Mouse (Mus musculus): Measurements from ENCODE around the gene Trim37.

The Trim37 gene

DNA sequence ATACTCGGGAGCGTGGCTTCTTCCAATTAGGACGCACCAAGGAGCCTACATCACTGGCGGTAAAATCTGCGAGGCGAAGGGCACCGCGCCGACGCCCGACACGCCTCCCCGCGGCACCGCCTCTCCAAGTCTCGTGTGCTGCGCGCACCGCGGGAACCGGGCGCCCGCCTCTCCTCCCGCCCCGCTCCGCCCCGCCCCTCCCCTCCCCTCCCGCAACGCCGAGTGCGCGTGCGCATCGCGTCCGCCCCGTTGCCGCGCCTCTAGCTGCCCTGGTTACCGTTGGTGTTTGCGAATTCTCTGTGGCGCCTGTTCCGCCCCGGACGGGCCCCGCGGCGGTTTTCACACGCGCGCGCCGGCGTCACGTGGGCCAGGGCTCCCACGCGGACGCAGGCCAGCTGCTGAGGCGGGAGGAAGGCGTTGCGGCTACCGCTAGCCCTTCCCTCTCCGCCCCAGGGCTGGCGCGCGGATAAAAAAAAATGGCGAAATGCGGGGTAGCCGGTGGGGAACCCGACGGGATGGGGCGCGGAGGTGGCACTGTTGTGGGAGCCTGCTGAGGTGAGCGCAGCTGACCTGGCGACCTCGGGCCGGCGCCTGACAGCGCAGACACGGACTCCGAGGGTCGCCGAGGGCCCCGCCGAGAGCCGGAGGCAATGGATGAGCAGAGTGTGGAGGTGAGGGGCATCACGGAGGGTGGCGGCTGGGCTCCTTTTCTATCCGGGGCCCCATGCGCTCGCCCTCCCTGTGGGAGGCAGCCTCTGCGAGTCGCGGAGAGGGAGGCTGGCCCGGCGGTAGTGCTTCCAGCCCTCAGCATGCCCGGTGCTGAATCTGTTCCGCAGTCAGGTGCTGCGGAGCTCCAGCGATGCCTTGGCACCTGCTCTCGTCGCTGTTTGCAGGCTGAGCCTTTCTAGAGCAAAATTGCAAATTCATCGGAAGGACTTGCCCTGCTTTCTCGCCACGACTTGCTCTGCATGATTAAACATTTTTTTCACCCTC lies at the start of gene Trim37:
Gene Trim37, plus strand, starts transcription at position 254 of the 993 bp plus-strand sequence.
- DNase-seq (ENCODE audit: low spot score in 2 of 2) = peak; percentile 74 to 86

DNA sequence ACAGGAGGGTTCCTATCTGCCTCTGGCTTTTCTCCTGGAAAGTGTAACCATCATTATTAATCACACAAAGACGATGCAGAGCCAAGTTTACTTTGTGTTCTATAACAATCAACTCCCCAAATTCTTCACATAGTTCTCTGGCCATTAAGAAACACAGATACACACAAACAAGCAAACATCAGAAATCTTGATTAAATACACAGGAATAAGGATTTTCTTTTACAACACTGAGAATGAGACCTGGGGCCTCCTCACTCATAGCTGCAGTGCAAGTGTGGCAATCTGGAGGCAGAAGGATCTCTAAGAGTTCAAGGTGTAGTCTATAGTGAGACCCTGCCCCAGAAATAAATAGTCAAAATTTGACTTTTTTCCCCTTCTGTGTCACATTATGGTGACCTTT lies 43.2 kb upstream of the Trim37 start:
- no peak for DNase-seq (ENCODE audit: low spot score in 2 of 2)

DNA sequence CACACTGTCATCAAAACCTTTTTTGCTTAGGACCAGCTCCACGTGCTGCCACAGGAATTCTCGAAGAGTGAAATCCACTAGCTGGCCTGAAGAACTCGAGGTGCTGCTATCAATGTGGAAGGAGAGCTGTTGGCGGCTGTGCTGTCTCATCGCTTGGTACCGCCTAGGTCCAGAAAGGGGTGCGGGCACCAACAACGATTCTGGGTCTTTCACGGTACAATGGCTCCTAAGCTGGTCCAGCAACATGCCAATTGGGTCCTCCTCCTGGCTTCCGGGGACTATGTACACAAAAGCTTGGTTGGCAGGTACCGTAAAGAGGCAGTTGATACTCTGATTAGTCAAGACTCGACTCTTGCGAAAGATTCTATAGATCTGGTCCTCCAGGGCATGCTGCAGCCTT lies 41.4 kb upstream of the Trim37 start:
- DNase-seq (ENCODE audit: low spot score in 2 of 2) = no peak

DNA sequence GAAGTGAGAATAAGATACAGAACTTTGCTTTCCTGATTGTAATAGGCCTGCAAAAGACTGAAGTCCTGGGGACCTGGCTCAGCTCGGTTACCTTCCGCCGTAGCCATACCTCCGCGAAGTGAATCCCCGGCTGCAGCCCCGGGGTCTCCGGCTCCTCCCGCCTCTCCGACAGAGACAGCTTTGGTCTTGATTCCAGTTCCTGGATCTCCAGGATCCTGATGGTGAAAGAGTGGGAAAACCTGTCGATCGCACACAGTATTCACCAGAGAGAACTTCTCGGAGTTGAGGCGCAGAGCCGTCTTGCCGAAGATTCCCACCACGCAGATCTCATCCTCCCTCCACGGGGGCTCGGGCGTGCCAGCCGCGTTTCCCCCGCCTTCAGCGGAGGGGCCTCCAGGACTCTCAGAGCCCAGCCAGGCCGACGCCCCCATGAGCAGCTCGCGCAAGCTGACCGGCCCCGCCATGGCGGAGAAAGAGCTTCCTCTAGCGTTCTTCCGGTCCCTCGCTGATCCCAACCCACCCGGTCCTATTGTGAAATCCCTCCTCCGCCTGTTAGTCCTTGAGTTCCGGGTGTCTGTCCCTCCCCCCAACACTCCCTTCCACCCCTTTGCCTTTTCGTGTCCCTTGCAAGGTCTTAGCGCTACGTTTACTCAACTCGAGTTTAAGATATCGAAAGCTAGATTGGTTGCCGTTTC lies 40.4 kb upstream of the Trim37 start, which contains the start of gene Smg8:
Gene Smg8, minus strand, starts transcription at position 485 of the 695 bp plus-strand sequence.
- peak; percentile 77 to 83 for DNase-seq (ENCODE audit: low spot score in 2 of 2)

DNA sequence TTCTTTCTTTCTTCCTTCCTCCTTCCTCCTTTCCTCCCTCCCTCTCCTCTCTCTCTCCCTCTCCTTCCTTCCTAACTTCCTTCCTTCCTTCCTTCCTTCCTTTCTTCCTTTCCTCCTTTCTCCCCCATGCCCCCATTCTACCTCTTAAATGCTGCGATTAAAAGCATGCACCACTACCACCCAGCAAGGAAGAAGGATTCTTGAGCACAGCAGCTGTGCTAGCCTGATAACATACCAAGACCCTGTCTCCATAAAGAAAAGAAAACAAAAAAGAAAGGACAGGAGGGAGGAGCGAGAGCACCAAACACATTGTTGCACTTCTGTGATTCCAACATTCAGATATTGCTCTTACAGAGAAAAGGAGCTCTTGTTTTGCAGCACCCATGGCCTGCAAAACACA lies 39.7 kb upstream of the Trim37 start:
- no peak for DNase-seq (ENCODE audit: low spot score in 2 of 2)

DNA sequence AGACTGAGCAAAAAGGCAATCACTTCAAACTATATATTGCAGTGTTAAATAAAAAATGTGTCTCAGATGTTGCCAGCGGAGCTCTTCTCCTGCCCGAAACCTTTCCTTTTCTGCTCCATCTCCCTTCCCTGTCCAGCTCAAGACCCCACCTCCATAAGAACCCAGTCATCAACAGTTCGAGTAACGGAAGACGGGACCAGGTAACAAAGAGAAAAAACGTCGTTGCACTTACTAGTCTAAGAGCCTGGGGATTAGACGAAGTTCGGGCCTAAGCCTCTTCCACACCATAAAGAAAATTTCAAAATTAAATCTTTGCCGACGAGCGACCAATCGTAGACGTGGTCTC lies 18.5 kb upstream of the Trim37 start, which contains the start of gene Prr11:
Gene Prr11, minus strand, starts transcription at position 300 of the 346 bp plus-strand sequence.
- no peak for DNase-seq (ENCODE audit: low spot score in 2 of 2)

DNA sequence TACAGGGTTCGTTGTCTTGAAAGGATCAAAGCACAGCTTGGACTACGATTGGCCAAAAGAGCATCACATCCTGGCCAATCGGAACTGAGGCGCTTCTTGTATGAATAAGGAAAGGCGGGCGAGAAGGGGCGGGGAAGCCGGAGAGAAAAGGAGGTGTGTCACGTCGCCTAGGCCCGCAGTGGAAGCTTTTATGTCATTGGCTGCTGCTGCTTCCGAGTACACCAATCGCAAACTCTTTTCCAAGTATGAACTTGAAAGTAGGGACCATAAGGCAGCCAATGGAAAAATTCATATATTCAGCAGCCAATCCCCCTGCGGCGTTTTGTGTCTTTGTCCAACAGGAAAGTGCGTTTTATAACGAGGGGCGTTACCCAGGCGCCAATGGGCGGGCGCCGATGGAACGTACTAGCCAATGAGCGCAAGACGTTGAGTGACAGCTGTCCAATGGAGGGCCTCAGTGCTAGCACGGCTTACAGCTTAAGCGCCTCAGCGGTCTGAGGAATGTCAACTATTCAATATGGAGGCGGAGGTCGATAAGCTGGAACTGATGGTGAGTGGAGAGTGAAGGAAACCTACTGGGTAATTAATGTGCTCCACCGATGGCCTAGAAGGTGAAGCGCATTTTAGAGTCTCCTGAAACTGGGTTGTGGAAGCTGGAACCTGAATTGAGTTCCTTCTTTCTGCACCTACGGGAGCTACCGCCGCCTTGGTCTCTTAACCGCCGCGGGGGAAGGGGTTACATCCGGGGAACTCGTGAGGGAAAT lies 17.9 kb upstream of the Trim37 start, which contains the start of gene Ska2:
Gene Ska2, plus strand, starts transcription at position 480 of the 764 bp plus-strand sequence.
- DNase-seq (ENCODE audit: low spot score in 2 of 2) = peak; percentile 95 to 98

DNA sequence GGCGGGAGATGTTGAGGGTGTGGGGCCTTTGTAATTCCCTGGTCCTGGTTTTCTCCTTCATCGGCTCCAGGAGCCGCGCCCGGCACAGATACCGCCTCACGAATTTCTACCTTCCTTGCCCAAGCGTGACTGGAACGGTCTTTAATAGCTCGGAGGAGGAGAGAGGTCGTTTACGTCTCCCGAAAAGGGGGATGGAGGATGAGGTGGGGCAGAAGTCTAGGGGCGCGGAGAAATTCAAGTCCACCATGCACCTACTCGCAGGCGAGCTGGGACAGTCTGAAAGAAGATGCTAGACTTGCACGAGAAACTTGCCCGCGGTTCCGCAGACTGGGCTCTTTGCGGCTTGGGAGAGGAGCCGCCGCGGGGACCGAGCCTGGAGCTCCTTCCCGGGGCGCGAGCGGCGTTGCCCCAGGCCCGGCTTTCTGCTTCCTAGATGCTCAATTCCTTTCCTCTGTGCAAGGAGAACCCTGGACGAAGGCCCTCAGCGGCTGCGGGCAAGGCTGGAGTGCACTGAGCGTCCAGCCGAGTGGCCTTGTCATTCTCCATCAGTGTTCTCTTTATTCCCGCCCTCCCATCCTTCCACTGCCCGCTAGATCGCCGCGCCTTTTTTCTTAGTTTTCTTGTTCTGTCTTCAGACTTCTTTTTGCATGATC lies 17.2 kb upstream of the Trim37 start:
- peak in 1 of 2 experiments; percentile 13 for DNase-seq (ENCODE audit: low spot score in 2 of 2)

DNA sequence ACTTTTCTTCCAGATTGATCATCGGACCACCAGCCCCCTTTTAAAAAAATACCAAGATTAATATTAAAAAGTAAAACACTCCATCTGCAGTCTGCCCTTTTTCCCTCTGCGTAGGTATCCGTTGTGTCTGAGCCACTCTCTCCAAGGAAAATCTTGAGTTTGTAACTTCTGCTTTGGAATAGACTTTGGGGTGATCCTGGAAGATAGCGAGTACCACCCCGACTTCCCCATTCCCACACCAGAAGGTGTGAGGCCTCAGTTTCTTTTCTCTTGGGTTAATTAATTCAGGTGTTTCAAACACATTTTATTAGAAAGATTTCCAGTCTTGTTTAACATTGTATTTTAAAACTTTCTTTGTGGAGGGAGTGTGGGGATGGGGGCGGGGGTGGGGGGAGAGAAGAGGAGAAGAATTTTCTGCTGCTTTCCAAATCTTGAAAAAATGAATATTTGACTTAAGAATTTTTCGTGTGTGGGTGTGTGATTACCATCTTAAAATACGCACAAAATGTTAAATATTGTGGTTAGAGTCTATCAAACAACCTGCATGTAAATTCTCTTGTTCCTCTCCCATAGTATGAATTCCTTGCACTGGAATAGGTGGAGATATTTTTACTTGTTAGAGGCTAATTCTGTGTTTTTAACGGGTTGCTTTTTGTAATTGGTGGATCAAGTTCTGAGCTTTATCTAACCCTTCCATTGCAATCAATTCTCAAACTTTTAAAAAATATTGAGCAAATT lies 16.5 kb upstream of the Trim37 start:
- DNase-seq (ENCODE audit: low spot score in 2 of 2) = no peak

DNA sequence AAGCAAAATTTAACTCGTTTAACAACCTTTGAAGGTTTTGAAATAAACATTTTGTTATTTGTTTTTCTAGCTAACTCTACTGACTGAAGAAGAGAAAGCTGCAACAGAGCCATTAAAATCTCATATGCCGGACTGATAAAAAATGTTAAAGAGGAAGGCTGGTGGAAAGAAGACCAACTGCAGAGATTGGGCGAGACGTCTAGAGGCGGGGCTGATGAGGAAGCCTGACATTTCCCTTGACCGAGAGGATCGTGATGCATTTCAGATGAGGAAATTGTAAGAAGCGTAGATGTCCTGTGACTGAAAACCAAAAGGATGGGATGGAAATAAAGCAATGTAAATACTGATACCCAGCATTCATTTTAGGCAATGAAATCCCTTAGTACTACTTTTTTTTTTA lies 5.0 kb upstream of the Trim37 start:
- DNase-seq (ENCODE audit: low spot score in 2 of 2) = no peak

DNA sequence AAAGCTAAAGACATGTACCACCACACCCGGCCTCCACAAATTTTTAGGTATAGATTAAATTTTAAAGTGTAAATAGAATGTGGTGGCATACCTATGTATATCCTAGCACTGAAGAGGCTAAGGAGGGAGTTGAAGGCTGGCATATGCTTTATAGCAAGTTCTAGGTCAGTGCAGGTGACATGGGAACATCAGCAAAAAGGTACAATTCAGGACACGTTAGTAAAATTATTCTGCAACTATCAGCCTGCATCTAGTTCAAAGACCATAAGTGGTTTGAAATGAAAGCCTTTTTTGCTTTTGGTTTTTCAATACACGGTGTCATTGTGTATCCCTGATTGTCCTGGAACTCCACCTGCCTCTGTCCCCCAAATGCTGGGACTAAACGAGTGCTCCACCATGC lies 1.3 kb upstream of the Trim37 start:
- no peak for DNase-seq (ENCODE audit: low spot score in 2 of 2)

DNA sequence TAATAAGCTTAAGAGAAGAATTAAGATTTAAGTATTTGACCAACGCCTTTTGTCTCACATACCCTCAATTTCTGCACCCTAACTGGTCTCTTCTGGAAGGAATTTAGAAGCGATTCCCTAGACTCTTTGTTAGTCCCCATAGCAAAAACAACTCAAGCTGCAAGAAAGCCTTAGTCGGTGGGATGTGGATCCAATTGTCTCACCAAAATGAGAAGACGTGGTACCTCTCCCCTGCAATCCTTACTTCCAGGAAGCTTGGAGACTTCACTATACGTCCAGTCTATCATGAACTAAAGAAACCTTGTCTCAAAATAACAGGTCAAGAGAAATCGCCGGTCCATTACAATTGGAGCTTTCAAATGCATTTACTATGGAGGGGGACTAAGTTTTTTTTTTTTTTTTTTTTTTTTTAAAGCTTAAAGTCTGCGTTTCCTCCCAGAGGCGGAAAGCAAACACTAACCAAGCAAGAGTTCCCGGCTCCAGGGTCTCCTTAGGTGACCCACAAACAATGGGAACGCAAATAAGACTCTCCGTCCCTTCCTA lies 525 bp upstream of the Trim37 start:
- DNase-seq (ENCODE audit: low spot score in 2 of 2) = no peak

DNA sequence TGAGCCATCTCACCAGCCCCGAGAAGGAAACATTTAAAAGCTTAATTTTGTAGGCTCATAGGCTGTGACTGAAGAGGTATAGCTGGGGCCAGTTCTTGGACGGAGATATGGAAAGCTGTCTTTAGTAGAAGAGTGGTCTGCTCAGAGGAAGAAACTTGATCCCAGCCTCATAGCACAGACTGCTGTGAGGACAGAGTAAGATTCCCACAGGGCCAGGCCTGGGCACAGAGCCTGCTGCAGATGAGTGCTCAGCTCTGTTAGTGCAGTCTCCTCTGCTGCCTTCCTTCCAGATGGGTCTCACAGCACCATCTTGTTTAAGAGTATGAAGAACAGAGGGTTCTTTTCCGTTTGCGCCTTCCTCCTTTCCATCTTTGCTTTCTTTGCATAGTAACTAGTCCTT lies 9.4 kb downstream of the Trim37 start:
- no peak for DNase-seq (ENCODE audit: low spot score in 2 of 2)

DNA sequence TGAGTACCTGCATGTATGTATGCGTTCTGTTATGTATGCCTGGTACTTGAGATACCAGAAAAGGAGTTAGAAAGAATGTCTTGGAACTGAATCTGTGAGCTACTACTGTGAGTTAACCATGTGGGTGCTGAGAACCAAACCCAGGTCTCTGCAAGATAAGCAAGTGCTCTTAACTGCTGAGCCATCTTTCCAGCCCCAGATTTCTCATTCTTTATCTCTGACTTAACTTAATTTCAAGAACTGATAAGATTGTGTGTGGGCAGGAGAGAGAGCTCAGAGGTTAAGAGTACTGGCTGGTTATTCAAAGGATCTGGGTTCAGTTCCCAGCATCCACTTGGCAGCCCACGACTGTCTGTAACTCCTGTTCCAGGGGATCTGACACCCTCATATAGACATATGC lies 31.1 kb downstream of the Trim37 start:
- DNase-seq (ENCODE audit: low spot score in 2 of 2) = no peak

DNA sequence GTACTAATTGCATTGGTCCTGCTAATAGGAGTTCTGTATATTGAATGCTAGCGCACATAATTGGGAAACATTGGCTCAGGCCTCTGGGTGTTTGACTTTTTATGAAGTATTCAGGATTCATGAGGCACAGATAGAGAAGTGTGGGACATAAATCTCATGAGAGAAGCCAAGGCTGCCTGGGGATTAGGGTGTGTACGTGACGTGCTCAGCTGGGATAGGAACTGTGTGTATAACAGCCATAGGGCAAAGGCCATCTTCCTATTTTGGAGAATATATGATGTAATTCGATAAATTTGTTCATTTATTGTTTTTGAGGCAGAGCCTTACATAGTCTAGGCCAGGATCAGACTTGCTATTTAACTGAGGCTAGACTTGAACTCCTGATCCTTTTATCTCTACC lies 35.8 kb downstream of the Trim37 start:
- no peak for DNase-seq (ENCODE audit: low spot score in 2 of 2)

DNA sequence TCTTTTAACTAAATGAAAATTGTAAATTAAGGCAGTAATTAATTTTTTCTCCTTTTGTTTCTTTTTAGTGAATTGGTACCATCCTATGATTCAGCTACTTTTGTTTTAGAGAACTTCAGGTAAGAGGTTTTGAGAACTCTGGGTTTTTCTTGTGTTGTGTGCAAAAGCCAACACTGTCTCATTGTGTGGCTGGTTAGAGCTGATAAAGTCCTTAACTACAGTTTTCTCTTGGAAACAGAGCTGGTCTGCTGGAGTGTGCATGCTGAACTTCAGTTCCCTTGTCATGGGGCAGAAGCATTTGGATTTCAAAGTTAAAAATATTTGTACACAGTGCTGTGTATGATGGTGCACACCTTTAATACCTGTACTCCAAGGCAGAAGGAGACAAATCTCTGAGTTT lies 36.9 kb downstream of the Trim37 start:
- DNase-seq (ENCODE audit: low spot score in 2 of 2) = no peak

DNA sequence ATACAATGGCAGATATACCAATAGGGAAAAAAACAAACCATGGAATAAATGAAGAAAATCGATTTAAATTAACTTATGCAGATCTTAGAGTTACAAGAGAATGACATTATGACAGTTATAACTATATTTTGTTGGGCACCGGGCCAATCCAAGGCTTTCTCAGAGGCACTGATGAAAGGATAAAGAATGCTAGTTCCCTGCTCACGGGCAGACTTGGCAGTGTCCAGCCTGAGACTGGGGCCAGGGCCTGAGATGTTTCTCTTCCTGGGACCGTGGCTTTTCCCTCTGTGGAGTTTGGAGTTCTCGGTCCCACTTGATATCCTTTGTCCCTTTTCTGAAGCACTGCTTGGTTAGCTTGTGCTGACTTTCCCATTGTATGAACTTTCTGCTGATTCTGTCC lies 46.7 kb downstream of the Trim37 start:
- DNase-seq (ENCODE audit: low spot score in 2 of 2) = no peak

DNA sequence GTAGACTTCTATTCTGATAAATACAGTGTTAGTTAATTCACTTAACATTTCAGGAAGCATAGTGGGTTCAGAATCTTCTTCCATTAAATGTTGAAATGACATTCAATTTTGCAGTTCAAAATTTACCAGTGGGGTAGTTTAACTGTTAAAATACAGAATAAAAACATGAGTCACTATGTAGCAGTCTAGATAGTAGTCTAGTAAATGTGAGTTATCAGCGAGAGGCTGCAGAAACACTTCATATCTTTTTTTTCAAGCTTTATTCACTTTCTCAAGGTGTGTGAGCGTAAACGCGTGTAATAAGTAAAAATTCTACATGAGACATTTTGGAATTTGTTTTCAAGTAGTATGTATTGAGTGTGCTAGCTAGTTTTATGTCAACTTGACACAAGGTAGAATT lies 48.2 kb downstream of the Trim37 start:
- no peak for DNase-seq (ENCODE audit: low spot score in 2 of 2)

DNA sequence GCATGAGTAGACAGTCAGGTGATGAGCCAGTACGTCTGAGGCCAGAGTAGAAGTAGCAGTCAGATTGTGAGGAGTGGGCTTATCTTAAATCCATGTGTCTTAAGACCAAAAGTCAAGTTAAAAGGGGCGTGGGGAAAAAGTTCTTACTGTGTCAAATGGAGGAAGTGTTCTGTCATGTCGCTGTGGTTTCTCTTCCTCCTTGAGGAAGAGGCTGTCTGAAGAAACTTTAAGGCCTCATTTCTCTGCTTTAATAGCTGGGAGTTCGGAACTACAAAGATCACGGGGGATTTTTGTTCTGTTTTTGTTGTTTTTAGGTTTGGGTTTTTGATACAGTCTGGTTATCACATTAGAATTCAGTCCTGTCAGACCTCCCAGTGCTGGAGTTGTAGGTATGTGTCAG lies 85.4 kb downstream of the Trim37 start:
- no peak for DNase-seq (ENCODE audit: low spot score in 2 of 2)

DNA sequence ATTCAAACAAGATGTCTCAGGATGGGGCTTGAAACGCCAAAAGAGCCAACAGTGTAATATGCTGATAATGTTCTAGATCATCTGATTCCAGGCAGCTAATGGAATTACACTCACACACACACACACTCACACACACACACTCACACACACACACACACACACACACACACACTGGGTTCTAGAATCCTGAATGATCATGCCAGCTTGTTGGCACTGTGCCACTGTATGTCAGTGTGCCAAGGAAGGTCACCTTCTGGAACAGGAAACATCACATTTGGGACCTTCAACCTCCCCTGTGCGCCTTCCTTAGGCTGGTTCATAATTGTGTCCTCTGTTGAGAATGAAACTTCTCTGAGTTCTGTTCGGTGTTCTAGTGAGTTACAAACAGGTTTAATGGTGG lies 95.8 kb downstream of the Trim37 start:
- DNase-seq (ENCODE audit: low spot score in 2 of 2) = no peak
